Mouse (Mus musculus): ENCODE measurements at regions not wholly inside any gene's neighbourhood (a gene's known extent, or its start where the extent isn't known, plus 50 kb on each side); places are given as distances from the start of the nearest gene placed in this dataset.

GRCm38 (mm10) chr12:25180861-25181260, 83.9 kb upstream of the Id2 start:
- no peak for ATAC-seq (ENCODE audit: insufficient number of reproducible peaks, low FRiP score, low TSS enrichment)

GRCm38 (mm10) chr12:25180289-25180688, 83.3 kb upstream of the Id2 start:
- ATAC-seq (ENCODE audit: insufficient number of reproducible peaks, low FRiP score, low TSS enrichment): no peak

GRCm38 (mm10) chr12:25178491-25179115, 81.7 kb upstream of the Id2 start:
- no peak for ATAC-seq (ENCODE audit: insufficient number of reproducible peaks, low FRiP score, low TSS enrichment)

GRCm38 (mm10) chr12:25177827-25178226, 80.9 kb upstream of the Id2 start:
- ATAC-seq (ENCODE audit: insufficient number of reproducible peaks, low FRiP score, low TSS enrichment): no peak

GRCm38 (mm10) chr12:25176565-25176964, 79.6 kb upstream of the Id2 start:
- no peak for ATAC-seq (ENCODE audit: insufficient number of reproducible peaks, low FRiP score, low TSS enrichment)

- no peak for ATAC-seq (ENCODE audit: insufficient number of reproducible peaks, low FRiP score, low TSS enrichment)
Observed at GRCm38 (mm10) chr12:25173064-25173463, 76.1 kb upstream of the Id2 start.

GRCm38 (mm10) chr12:25172450-25172849, 75.5 kb upstream of the Id2 start:
- no peak for ATAC-seq (ENCODE audit: insufficient number of reproducible peaks, low FRiP score, low TSS enrichment)

GRCm38 (mm10) chr12:25169611-25170010, 72.7 kb upstream of the Id2 start:
- no peak for ATAC-seq (ENCODE audit: insufficient number of reproducible peaks, low FRiP score, low TSS enrichment)

- no peak for ATAC-seq (ENCODE audit: insufficient number of reproducible peaks, low FRiP score, low TSS enrichment)
Observed at GRCm38 (mm10) chr12:25168213-25168545, 71.2 kb upstream of the Id2 start.

GRCm38 (mm10) chr12:25167504-25168212, 70.7 kb upstream of the Id2 start:
- ATAC-seq (ENCODE audit: insufficient number of reproducible peaks, low FRiP score, low TSS enrichment): no peak

GRCm38 (mm10) chr12:25166525-25166924, 69.6 kb upstream of the Id2 start:
- ATAC-seq (ENCODE audit: insufficient number of reproducible peaks, low FRiP score, low TSS enrichment): no peak

- no peak for ATAC-seq (ENCODE audit: insufficient number of reproducible peaks, low FRiP score, low TSS enrichment)
Observed at GRCm38 (mm10) chr12:25165650-25166049, 68.7 kb upstream of the Id2 start.

- no peak for ATAC-seq (ENCODE audit: insufficient number of reproducible peaks, low FRiP score, low TSS enrichment)
Observed at GRCm38 (mm10) chr12:25164724-25165123, 67.8 kb upstream of the Id2 start.

GRCm38 (mm10) chr12:25163541-25163940, 66.6 kb upstream of the Id2 start:
- ATAC-seq (ENCODE audit: insufficient number of reproducible peaks, low FRiP score, low TSS enrichment): no peak

GRCm38 (mm10) chr12:25162843-25163242, 65.9 kb upstream of the Id2 start:
- no peak for ATAC-seq (ENCODE audit: insufficient number of reproducible peaks, low FRiP score, low TSS enrichment)

- no peak for ATAC-seq (ENCODE audit: insufficient number of reproducible peaks, low FRiP score, low TSS enrichment)
Observed at GRCm38 (mm10) chr12:25161939-25162338, 65.0 kb upstream of the Id2 start.

- ATAC-seq (ENCODE audit: insufficient number of reproducible peaks, low FRiP score, low TSS enrichment): no peak
Observed at GRCm38 (mm10) chr12:25160990-25161843, 64.3 kb upstream of the Id2 start.

- no peak for ATAC-seq (ENCODE audit: insufficient number of reproducible peaks, low FRiP score, low TSS enrichment)
Observed at GRCm38 (mm10) chr12:25159091-25159490, 62.2 kb upstream of the Id2 start.

GRCm38 (mm10) chr12:25157238-25157637, 60.3 kb upstream of the Id2 start:
- no peak for ATAC-seq (ENCODE audit: insufficient number of reproducible peaks, low FRiP score, low TSS enrichment)

- no peak for ATAC-seq (ENCODE audit: insufficient number of reproducible peaks, low FRiP score, low TSS enrichment)
Observed at GRCm38 (mm10) chr12:25155396-25155795, 58.5 kb upstream of the Id2 start.

- no peak for ATAC-seq (ENCODE audit: insufficient number of reproducible peaks, low FRiP score, low TSS enrichment)
Observed at GRCm38 (mm10) chr12:25148099-25148498, 51.2 kb upstream of the Id2 start.

Data from cerebellum, adult (tissue).